31 mouse cellular contexts compared by ENCODE assay signal in genomic region chr11:53273313-53273712, GRCm38 (mm10). TPM values are rescaled to one million over a fixed set of nuclear protein-coding genes. Genes with fewer than 3 reads are reported as not detected.
A peak's percentile ranks its signal among the peaks of the same experiment; 100 is the strongest.
DNase-seq lines count a peak whose midpoint lies in the region; ATAC-seq lines count a peak whose summit lies in the region.
"Had no signal": no experiment of that assay in that cellular context is flagged by ENCODE, and none has a peak within 500 bp of the region (broad histone marks: within the 10 kb centered on the region; RNA-seq: fewer than 3 reads in every experiment).

No protein-coding gene starts in this region.

- no peaks in the 10 kb centered on the region for H3K27me3 ChIP-seq in heart, embryonic 14.5 days (ENCODE audit: control insufficient read depth, insufficient read depth, low read length)
- H3K27me3 ChIP-seq: embryonic facial prominence, embryonic 15.5 days; forebrain, embryonic 12.5 days; kidney, embryonic 15.5 days; limb, embryonic 13.5 days; lung, embryonic 15.5 days; neural tube, embryonic 12.5 days had no signal

- no peaks in the 10 kb centered on the region for H3K9me3 ChIP-seq in heart, embryonic 14.5 days (ENCODE audit: control insufficient read depth, low read length)
- H3K9me3 ChIP-seq: embryonic facial prominence, embryonic 10.5 days; embryonic facial prominence, embryonic 15.5 days; forebrain, embryonic 12.5 days; kidney, embryonic 15.5 days; limb, embryonic 13.5 days; lung, embryonic 15.5 days; neural tube, embryonic 12.5 days had no signal

- intact Hi-C loops in heart, postnatal 36 days (cut with DNase I): no loop called here

- H3K4me2 ChIP-seq in heart, embryonic 14.5 days (ENCODE audit: low read length): no peak overlapping the region
- H3K4me2 ChIP-seq: embryonic facial prominence, embryonic 15.5 days; forebrain, embryonic 12.5 days; hindbrain, embryonic 14.5 days; kidney, embryonic 15.5 days; limb, embryonic 13.5 days; liver, embryonic 11.5 days; lung, embryonic 15.5 days; midbrain, embryonic 11.5 days; neural tube, embryonic 12.5 days had no signal

- 0 out of 2 replicates have a peak, but pooled peaks have one; percentile 35 for ATAC-seq in heart, embryonic 14.5 days (ENCODE audit: insufficient number of reproducible peaks, insufficient read depth, low FRiP score, low read depth)
- ATAC-seq: activated CD4-positive, CD25-positive, alpha-beta regulatory T cell, adult 4 months; forebrain, postnatal 0 days; intestine, postnatal 0 days had no signal

- H3K4me3 ChIP-seq in heart, embryonic 14.5 days (ENCODE audit: control insufficient read depth in 1 of 2, insufficient read depth in 1 of 2, low read depth in 1 of 2, low read length in 2 of 2): no peak overlapping the region
- H3K4me3 ChIP-seq: embryonic facial prominence, embryonic 10.5 days; embryonic facial prominence, embryonic 15.5 days; forebrain, embryonic 12.5 days; kidney, embryonic 15.5 days; layer of hippocampus, adult 2 months; limb, embryonic 13.5 days; lung, embryonic 15.5 days; myocyte; neural tube, embryonic 12.5 days had no signal

- H3K9ac ChIP-seq in heart, embryonic 14.5 days (ENCODE audit: low read length): no peak overlapping the region
- H3K9ac ChIP-seq: embryonic facial prominence, embryonic 15.5 days; forebrain, embryonic 12.5 days; forebrain, postnatal 0 days; hindbrain, embryonic 14.5 days; kidney, embryonic 15.5 days; limb, embryonic 13.5 days; lung, embryonic 15.5 days; neural tube, embryonic 12.5 days had no signal

- 32% methylated on average over 5 of the region's 5 CpGs for WGBS in heart, embryonic 14.5 days

- peak overlapping the region; percentile 9 to 39; a peak in 3 of 4 replicates for H3K27ac ChIP-seq in heart, embryonic 14.5 days (replicated peaks in 1 of 2; ENCODE audit: control insufficient read depth in 1 of 2, insufficient read depth in 1 of 2, low read depth in 2 of 2, low read length in 2 of 2)
- H3K27ac ChIP-seq: embryonic facial prominence, embryonic 10.5 days; embryonic facial prominence, embryonic 15.5 days; forebrain, embryonic 12.5 days; hindbrain, embryonic 14.5 days; kidney, embryonic 15.5 days; layer of hippocampus, adult 2 months; limb, embryonic 13.5 days; lung, embryonic 15.5 days; neural tube, embryonic 12.5 days had no signal

- peak; percentile 31 to 49 for DNase-seq in heart, adult 18-20 months
- DNase-seq in heart, postnatal 4 days: no peak
- peak; percentile 16 to 26 for DNase-seq in heart, adult 9 months (ENCODE audit: low spot score in 2 of 2)
- DNase-seq in heart, postnatal 36 days: peak; percentile 9 to 26
- DNase-seq in right cerebral cortex, postnatal 25 days: no peak
- no peak for DNase-seq in urinary bladder, postnatal 36 days (ENCODE audit: low spot score in 2 of 2)
- DNase-seq: B cell, adult 2 months; cerebellum, adult 8-10 months; cerebellum, postnatal 25 days; forebrain, postnatal 0 days; gastrocnemius, postnatal 25 days; kidney, postnatal 25 days; right cerebral cortex, adult 18-20 months; right cerebral cortex, postnatal 4 days; thymus, adult 2 months; thymus, postnatal 36 days had no signal

- peaks cover 83% of the 10 kb centered on the region for H3K36me3 ChIP-seq in heart, embryonic 14.5 days (ENCODE audit: control insufficient read depth, insufficient read depth, low read length)

- H3K4me1 ChIP-seq in heart, embryonic 14.5 days (ENCODE audit: control insufficient read depth in 2 of 2, insufficient read depth in 2 of 2, low read length in 2 of 2): peaks cover 0 to 8% of the 10 kb centered on the region in 2 experiments; a peak in 3 of 4 replicates
- H3K4me1 ChIP-seq: embryonic facial prominence, embryonic 10.5 days; embryonic facial prominence, embryonic 15.5 days; forebrain, embryonic 12.5 days; kidney, embryonic 15.5 days; limb, embryonic 13.5 days; lung, embryonic 15.5 days; neural tube, embryonic 12.5 days had no signal

RNA-seq across cellular contexts. Expression of gene Hspa4, which starts 26.9 kb away (rescaled TPM):
- 100 to 1,000 TPM; 121 to 131 TPM for total RNA-seq in heart, adult 18-20 months (2021)
- total RNA-seq in heart, postnatal 4 days (2021): 100 to 1,000 TPM; 132 to 136 TPM
- 66.8 and 74.0 TPM in 2 replicates for polyA plus RNA-seq in heart, embryonic 14.5 days (2014; fragmentation: Nextera tagmentation; extraction: Ambion mirVana)
- total RNA-seq in heart, postnatal 36 days (2021): 100 to 1,000 TPM; 125 to 126 TPM

RNA-seq across cellular contexts. Expression of gene Zcchc10, which starts 51.2 kb away (rescaled TPM):
- total RNA-seq in heart, adult 18-20 months (2021): 1 to 10 TPM; 6.1 to 6.6 TPM
- 10 to 100 TPM in 1 of 2 experiments, 1 to 10 TPM in 1; 9.3 to 12.0 TPM for total RNA-seq in heart, postnatal 4 days (2021)
- 15.8 and 17.5 TPM in 2 replicates for polyA plus RNA-seq in heart, embryonic 14.5 days (2014; fragmentation: Nextera tagmentation; extraction: Ambion mirVana)
- 1 to 10 TPM; 5.3 to 6.8 TPM for total RNA-seq in heart, postnatal 36 days (2021)

Comparison
In these comparisons a context has a peak if more than half of its experiments do, and no peak if none do; other contexts are left out.
1. DNase-seq: peak in heart, adult 18-20 months (2 of 2), heart, adult 9 months (2 of 2) and heart, postnatal 36 days (2 of 2); none in heart, postnatal 4 days (single experiment), right cerebral cortex, postnatal 25 days (single experiment) and urinary bladder, postnatal 36 days (0 of 2).